9 mouse cellular contexts compared by ENCODE assay signal in genomic region chr8:95987011-95987440, GRCm38 (mm10).
DNase-seq lines count a peak whose midpoint lies in the region; ATAC-seq and TF ChIP-seq lines count a peak whose summit lies in the region.
"Had no signal": no experiment of that assay in that cellular context is flagged by ENCODE, and none has a peak within 500 bp of the region (broad histone marks: within the 10 kb centered on the region; RNA-seq: fewer than 3 reads in every experiment).

No protein-coding gene starts in this region.

- H3K27me3 ChIP-seq in heart, embryonic 15.5 days = no peaks in the 10 kb centered on the region
- H3K27me3 ChIP-seq in heart, embryonic 10.5 days (ENCODE audit: insufficient read depth, poor library complexity, severe bottlenecking) = no peaks in the 10 kb centered on the region
- H3K27me3 ChIP-seq in embryonic facial prominence, embryonic 10.5 days (replicated peaks; ENCODE audit: low read depth, poor library complexity, severe bottlenecking) = peaks cover 28% of the 10 kb centered on the region
- H3K27me3 ChIP-seq in hindbrain, embryonic 16.5 days (replicated peaks; ENCODE audit: control insufficient read depth, insufficient read depth, low read length) = no peaks in the 10 kb centered on the region
- no peaks in the 10 kb centered on the region for H3K27me3 ChIP-seq in neural tube, embryonic 12.5 days (replicated peaks)
- no peaks in the 10 kb centered on the region for H3K27me3 ChIP-seq in cerebellum, adult 2 months (ENCODE audit: control insufficient read depth, insufficient read depth, low read length)

- no peak for TF ChIP-seq POLR2A in cerebellum, adult 2 months (IDR thresholded peaks at IDR 0.05; ENCODE audit: borderline replicate concordance, insufficient read depth, low read length)

- no peak for TF ChIP-seq CTCF in cerebellum, adult 2 months (IDR thresholded peaks at IDR 0.05; ENCODE audit: borderline replicate concordance, insufficient read depth, low read depth, low read length)

- H3K36me3 ChIP-seq in heart, embryonic 15.5 days = no peaks in the 10 kb centered on the region
- H3K36me3 ChIP-seq in heart, embryonic 10.5 days = no peaks in the 10 kb centered on the region
- H3K36me3 ChIP-seq in embryonic facial prominence, embryonic 10.5 days (replicated peaks) = no peaks in the 10 kb centered on the region
- no peaks in the 10 kb centered on the region for H3K36me3 ChIP-seq in hindbrain, embryonic 16.5 days (ENCODE audit: control insufficient read depth, insufficient read depth, low read length)
- no peaks in the 10 kb centered on the region for H3K36me3 ChIP-seq in neural tube, embryonic 12.5 days

- H3K27ac ChIP-seq in heart, embryonic 15.5 days = no peak overlapping the region
- no peak overlapping the region for H3K27ac ChIP-seq in heart, embryonic 10.5 days
- no peak overlapping the region for H3K27ac ChIP-seq in embryonic facial prominence, embryonic 10.5 days (replicated peaks)
- no peak overlapping the region for H3K27ac ChIP-seq in hindbrain, embryonic 16.5 days (ENCODE audit: low read depth, low read length)
- H3K27ac ChIP-seq in neural tube, embryonic 12.5 days = no peak overlapping the region
- H3K27ac ChIP-seq in cerebellum, adult 2 months (ENCODE audit: insufficient read depth, low read length) = no peak overlapping the region
- H3K27ac ChIP-seq: gastrocnemius, adult 2 months had no signal

- no peak overlapping the region for H3K9ac ChIP-seq in heart, embryonic 15.5 days
- 0 out of 2 replicates have a peak overlapping the region, but pooled peaks have one; percentile 20 for H3K9ac ChIP-seq in hindbrain, embryonic 16.5 days (ENCODE audit: low read depth, low read length)
- H3K9ac ChIP-seq in neural tube, embryonic 12.5 days = no peak overlapping the region

- ATAC-seq in heart, embryonic 15.5 days (replicated peaks; ENCODE audit: insufficient number of reproducible peaks, insufficient read depth, low FRiP score, low read depth) = no peak
- no peak for ATAC-seq in hindbrain, embryonic 16.5 days
- no peak for ATAC-seq in neural tube, embryonic 12.5 days (ENCODE audit: low FRiP score, low read depth)
- ATAC-seq in granulocyte monocyte progenitor cell, adult 5-6 weeks (replicated peaks; ENCODE audit: poor library complexity, severe bottlenecking) = no peak

- no peak for DNase-seq in heart, embryonic 10.5 days (ENCODE audit: low spot score)
- peak; percentile 42 for DNase-seq in embryonic facial prominence, embryonic 10.5 days (ENCODE audit: low spot score)
- no peak for DNase-seq in lung, postnatal 36 days
- DNase-seq in cerebellum, adult 2 months = no peak
- DNase-seq: gastrocnemius, adult 2 months had no signal

- 25% methylated on average over 10 of the region's 10 CpGs for WGBS in heart, embryonic 15.5 days
- WGBS in heart, embryonic 10.5 days = 23% methylated on average over 10 of the region's 10 CpGs
- 14% methylated on average over 10 of the region's 10 CpGs for WGBS in embryonic facial prominence, embryonic 10.5 days
- 13% methylated on average over 10 of the region's 10 CpGs for WGBS in hindbrain, embryonic 16.5 days
- 18% methylated on average over 10 of the region's 10 CpGs for WGBS in neural tube, embryonic 12.5 days
- 12% methylated on average over 10 of the region's 10 CpGs for WGBS in cerebellum, adult 2 months

- no peaks in the 10 kb centered on the region for H3K4me1 ChIP-seq in heart, embryonic 15.5 days (replicated peaks)
- H3K4me1 ChIP-seq in heart, embryonic 10.5 days = no peaks in the 10 kb centered on the region
- H3K4me1 ChIP-seq in embryonic facial prominence, embryonic 10.5 days = peaks cover 9% of the 10 kb centered on the region; the same call in 1 of the 2 replicates
- no peaks in the 10 kb centered on the region; the same call in 1 of the 2 replicates for H3K4me1 ChIP-seq in hindbrain, embryonic 16.5 days (ENCODE audit: control insufficient read depth, insufficient read depth, low read depth, low read length)
- peaks cover 4% of the 10 kb centered on the region for H3K4me1 ChIP-seq in neural tube, embryonic 12.5 days
- H3K4me1 ChIP-seq in cerebellum, adult 2 months (ENCODE audit: control insufficient read depth, insufficient read depth, low read length) = no peaks in the 10 kb centered on the region; the same call in 1 of the 2 replicates

- H3K9me3 ChIP-seq in heart, embryonic 15.5 days (replicated peaks) = no peaks in the 10 kb centered on the region
- H3K9me3 ChIP-seq in heart, embryonic 10.5 days = no peaks in the 10 kb centered on the region
- H3K9me3 ChIP-seq in embryonic facial prominence, embryonic 10.5 days = no peaks in the 10 kb centered on the region
- no peaks in the 10 kb centered on the region for H3K9me3 ChIP-seq in hindbrain, embryonic 16.5 days (ENCODE audit: control insufficient read depth, low read length)
- no peaks in the 10 kb centered on the region for H3K9me3 ChIP-seq in neural tube, embryonic 12.5 days

- peak overlapping the region; percentile 15; the same call in 1 of the 2 replicates for H3K4me2 ChIP-seq in heart, embryonic 15.5 days
- peak overlapping the region; percentile 63 for H3K4me2 ChIP-seq in hindbrain, embryonic 16.5 days (ENCODE audit: low read length)
- H3K4me2 ChIP-seq in neural tube, embryonic 12.5 days (replicated peaks) = peak overlapping the region; percentile 53

- H3K4me3 ChIP-seq in heart, embryonic 15.5 days = no peak overlapping the region
- H3K4me3 ChIP-seq in heart, embryonic 10.5 days = no peak overlapping the region
- peak overlapping the region; percentile 42 for H3K4me3 ChIP-seq in embryonic facial prominence, embryonic 10.5 days
- H3K4me3 ChIP-seq in hindbrain, embryonic 16.5 days (ENCODE audit: low read length) = peak overlapping the region; percentile 31
- peak overlapping the region; percentile 17; the same call in 1 of the 2 replicates for H3K4me3 ChIP-seq in neural tube, embryonic 12.5 days
- no peak overlapping the region for H3K4me3 ChIP-seq in cerebellum, adult 2 months (replicated peaks; ENCODE audit: insufficient read depth, low read depth, low read length)
- H3K4me3 ChIP-seq: gastrocnemius, adult 2 months had no signal

Comparison
In these comparisons a context has a peak if more than half of its experiments do, and no peak if none do; other contexts are left out.
1. H3K4me3 ChIP-seq: peak in embryonic facial prominence, embryonic 10.5 days (single experiment), hindbrain, embryonic 16.5 days (single experiment) and neural tube, embryonic 12.5 days (single experiment); none in heart, embryonic 15.5 days (single experiment), heart, embryonic 10.5 days (single experiment) and cerebellum, adult 2 months (single experiment).
2. Peak in every context shown above with its lines, with median percentiles within 50 percentile points of each other: H3K4me2 ChIP-seq.